Mouse (Mus musculus) gastrocnemius, postnatal 4 days (tissue): ENCODE measurements around the gene Cdk14. TPM values are rescaled to one million over a fixed set of nuclear protein-coding genes. Genes with fewer than 3 reads are reported as not detected.

Experiments used
- DNase-seq, 2 experiments: peaks; one replicate each; pipeline ENCODE4 v3.0.0; 2021 to 2022; ENCODE audit warnings: low spot score in 2 of 2, mixed read lengths in 2 of 2
- total RNA-seq, 2 experiments: library from RNA; stranded (reverse); gene quantifications; 2 replicates each; pipeline ENCODE4 v1.2.3; 2021

The Cdk14 gene
- total RNA-seq, 2 experiments from 2014 or later = 34.1 to 34.4 TPM

GRCm38 (mm10) chr5:5206012-5206411 lies 214.1 kb downstream of the Cdk14 start:
- no peak for DNase-seq

- no peak for DNase-seq
Observed at GRCm38 (mm10) chr5:5194562-5195221, 225.4 kb downstream of the Cdk14 start.

DNA sequence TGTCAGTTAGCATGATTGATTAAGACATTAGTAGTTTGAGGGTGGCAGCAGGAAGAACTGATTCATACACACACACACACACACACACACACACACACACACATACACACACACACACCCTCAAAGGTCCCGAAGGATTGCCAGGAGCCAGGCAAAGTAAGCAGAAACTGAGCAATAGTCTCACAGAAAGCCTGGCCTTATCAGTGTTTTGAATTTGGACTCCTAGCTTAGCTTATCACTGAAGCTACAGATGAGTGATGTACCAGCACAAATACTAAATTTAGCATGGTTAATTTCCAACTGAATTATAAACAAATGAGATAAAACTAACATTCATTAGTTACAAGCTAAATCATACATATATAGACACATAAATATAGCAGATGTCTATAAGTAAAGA lies 230.5 kb downstream of the Cdk14 start:
- no peak for DNase-seq

DNA sequence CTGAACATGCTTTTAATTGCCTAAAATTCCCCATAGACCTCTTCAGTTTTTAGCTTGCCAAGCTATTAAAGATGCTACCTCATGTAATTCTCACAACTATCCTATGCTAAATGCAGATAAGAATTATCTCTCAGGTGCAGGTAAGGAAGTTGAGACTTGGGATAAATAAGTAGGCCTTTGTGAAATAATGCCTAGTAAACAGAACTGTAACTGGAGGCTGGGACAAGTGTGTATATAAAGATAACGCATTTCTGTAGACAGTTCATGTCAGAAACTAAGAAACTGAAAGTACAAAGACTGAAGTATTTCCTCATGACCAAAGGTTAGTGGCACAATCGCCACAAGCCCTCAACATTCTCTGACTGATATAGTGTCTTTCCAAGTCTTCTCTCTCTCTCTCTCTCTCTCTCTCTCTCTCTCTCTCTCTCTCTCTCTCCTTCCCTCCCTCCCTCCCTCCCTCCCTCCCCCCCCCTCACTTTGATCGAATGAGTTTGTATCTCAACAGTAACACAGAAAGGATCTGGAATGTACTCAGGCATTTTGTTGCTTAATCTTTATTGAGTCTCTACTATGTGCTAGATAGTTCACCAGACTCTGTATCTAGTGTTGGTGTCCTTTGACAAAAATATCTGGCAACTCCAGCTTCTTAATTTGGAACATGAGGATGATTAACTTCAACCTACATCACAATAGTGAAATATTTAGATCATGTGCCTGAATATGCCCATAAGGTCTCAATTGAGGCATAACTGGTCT lies 233.9 kb downstream of the Cdk14 start:
- no peak for DNase-seq

DNA sequence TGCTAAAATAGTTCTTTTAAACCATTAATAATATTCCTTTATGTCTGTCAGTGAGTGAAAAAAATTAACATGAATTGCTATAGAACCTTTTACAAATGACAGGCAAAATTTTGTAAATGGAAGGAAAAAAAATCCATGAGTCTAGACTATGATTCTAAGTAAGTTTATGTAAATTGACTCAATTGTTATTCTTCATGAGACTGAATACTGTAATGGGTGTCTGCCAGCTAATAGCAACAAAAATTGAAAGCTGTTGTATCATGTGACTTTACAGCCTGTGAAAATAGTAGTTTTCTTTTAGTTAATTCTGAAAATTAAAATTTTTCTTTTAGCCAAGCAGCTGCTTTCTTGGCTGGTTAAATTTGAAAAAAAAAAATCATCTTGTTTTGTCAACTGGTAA lies 234.6 kb downstream of the Cdk14 start:
- DNase-seq = no peak

- DNase-seq = no peak
Observed at GRCm38 (mm10) chr5:5180711-5181110, 239.4 kb downstream of the Cdk14 start.

- DNase-seq = peak in 1 of 2 experiments; percentile 12
Observed at GRCm38 (mm10) chr5:5180311-5180710, 239.8 kb downstream of the Cdk14 start.

GRCm38 (mm10) chr5:5176052-5176451 lies 244.1 kb downstream of the Cdk14 start:
- no peak for DNase-seq

DNA sequence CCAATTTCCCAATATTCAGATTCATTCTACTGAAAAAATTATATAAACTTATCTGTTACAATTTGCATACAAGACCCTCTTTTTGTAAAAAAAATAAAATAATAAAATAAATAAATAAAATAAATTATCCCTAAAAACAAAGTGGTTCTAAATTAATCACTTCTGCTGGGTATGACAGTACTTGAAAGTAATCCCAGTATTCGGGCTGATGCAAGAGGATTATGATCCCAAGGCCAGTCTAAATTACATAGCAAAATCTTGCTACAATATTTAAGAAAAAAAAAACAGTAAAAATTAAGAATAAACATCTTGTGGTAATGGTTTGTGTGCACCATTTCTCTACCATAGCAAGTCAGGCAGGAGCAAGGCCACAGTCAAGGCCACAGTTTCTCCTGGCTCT lies 244.5 kb downstream of the Cdk14 start:
- DNase-seq = no peak

GRCm38 (mm10) chr5:5175090-5175489 lies 245.0 kb downstream of the Cdk14 start:
- no peak for DNase-seq

DNA sequence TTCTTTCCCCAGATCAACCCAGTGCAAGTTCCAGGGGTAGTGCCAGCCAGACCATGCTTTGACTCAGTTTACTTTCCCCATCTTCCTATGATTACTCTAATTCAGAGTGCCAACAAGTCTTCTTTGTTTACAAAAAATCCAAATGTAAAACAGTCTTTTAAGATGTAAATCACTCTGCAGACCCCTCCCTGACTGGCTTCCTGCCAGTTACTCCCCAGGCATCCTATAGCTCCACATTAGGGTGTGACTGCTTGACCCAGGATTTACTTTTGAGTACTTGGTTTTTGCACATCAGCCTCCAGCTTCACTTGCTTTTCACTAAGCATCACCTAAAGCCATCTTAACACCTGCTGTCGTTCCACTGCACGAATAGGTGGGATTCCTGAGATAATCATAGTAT lies 254.0 kb downstream of the Cdk14 start:
- no peak for DNase-seq

- no peak for DNase-seq
Observed at GRCm38 (mm10) chr5:5164326-5164725, 255.8 kb downstream of the Cdk14 start.

DNA sequence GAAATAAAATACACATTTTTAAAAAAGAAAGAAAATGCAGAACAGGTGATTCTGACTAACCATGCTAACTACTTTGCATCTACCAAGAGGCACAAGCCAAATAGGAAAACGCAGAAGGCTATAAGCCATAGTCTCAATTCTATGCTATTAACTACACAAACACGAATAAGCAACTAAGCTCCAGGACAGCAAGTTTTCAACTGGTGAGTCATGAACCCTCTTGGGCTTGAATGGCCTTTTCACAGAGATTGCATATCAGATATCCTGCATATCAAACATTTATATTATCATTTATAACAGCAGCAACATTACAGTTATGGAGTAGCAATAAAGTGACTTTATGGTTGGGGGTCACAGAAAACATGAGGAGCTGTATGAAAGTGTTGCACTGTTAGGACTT lies 256.3 kb downstream of the Cdk14 start:
- DNase-seq = no peak

- DNase-seq = no peak
Observed at GRCm38 (mm10) chr5:5159521-5159920, 260.6 kb downstream of the Cdk14 start.

DNA sequence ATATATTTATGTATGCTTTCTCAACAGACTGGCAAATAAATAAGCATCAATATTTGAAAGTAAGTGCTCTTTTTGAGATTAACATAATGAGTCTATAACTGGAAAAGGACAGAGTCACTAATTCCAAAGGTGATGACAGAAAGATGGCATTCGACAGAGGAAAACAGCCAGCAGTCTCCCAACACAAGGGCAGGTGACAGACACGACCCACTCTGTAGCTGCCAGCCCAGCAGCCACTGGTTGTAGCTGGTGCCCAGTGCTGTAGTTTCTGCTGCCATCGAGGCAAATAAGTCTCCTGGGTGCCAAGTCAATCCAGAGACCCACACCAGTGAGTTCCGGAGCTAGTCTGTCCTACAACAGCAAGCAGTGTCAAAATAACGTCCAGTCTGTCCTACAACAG lies 280.3 kb downstream of the Cdk14 start:
- no peak for DNase-seq

DNA sequence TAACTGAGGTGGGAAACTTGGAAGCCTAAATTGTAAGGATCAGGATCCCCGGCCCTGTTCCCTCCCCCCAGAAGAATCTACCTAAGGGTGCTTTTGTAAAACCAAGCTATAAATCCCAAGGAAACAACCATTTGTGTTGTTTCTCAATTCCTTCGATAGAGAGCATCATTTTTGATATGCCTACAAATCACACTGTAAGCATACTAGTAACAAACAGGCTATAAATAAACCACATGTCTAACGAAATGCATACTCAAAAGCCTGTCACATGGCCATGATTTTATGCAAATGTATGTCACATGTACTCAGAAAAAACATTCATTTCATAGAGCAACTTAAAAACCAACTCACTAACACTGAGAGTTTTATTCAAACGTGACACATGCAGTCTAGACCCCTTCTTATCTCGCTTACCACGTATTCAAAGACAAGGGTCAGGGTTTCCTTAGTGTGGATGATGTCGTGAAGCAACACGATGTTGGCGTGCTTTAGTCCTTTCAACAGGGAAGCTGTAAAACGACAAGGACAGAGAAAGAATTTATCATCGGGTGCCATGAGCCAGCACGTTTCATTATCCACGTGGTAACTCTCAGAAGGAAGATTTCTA lies 285.1 kb downstream of the Cdk14 start:
- DNase-seq = no peak

DNA sequence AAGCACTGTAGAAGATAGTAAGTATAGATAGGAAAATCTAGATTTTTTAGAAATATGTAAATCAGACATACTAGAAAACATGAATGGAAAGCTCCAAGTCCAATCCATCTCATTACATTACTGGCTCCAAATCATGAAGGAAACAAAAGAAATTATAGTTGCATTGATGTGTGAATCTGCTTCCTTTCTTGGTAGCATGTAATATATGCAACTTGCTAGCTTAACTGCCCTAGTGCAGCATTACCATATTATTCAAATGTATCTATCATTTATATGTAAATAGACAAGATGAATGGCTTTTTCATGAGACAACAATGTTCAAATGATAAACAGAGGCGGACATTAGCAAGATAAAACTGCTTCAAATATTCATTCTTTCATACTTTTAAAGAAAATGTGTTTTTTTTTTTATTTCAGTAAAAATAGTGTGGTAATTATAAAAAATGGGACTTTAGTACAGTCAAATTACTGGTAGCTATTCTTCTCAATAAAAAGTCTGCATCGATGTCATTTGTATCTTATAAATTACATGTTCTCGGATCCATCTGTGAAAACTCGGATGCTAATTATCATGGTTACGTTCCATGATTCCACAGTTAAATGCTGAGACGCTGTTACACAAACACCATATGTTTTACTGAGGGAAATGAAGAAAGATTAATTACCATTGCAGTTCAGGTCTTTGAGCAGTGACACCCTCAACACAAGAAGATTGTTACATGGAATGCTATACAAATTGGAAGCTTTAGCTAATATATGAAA lies 285.8 kb downstream of the Cdk14 start:
- DNase-seq = no peak

DNA sequence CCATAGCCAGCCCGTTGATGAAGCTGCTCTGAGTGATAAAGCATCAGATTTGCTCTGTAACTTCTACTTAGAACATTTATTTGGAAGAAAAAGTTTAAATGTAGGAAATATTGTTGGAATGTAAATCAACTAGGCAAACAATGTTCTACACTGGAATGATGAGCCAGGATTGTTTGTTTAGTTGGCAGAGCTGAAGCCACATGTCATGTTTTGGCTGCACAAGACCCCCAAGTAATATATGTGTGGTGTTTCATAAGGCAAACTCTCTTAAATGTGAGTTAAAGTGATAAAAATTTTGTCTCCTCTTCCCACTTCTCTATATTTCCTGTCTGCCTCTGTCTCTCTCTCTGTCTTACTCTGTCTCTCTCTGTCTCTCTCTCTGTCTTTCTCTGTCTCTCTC lies 291.3 kb downstream of the Cdk14 start:
- DNase-seq = no peak

DNA sequence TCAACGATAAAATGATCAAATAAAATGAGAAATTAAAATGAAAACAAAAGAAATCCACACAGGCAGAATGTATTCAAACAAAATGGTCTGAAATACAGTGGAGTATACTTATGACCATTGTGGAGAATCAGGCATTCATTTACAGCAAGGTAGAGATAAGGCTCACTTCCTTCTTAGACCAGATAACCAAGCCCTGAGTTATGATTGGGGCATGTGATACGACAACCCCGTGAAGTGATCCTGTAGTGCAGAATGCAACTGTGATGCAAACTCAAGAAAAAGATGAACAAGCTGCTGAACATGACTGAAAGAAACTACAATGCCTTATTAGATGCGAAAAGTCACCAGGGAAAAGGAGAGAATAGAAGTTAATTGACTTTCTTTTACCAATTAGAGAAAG lies 295.5 kb downstream of the Cdk14 start:
- DNase-seq = no peak

DNA sequence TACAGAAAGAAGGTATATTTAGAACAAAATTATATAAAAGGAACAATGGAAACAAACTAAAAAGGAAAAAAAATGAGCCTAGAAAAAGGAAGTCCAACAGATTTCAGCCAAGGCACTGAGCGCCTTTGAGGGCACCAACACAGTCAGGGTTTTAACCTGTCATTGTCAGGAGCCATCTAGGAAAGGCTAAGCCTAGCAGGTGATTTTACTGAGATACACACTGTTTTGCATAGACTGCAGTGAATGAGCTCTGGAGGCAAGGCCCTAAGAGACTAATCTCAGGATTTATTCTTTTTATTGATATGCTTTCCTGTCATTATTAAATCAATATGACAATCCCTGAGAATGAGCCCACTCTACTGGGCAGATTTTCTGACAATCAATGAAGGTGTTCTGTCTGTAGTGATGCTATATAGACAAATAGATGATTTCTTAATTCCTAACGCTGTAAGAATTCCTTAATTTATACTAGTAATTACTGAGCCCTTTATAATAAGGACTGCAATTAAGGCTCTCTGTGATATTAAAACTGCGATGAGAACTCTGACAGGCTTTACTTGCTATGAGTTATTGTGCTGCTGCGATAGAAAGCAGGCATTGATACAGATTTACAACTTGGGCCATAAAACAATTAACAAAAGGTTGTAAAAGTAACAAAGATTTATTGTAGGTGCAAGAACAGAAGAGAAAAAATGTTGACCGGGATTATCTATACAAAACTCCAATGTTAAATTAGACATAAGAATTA lies 303.2 kb downstream of the Cdk14 start:
- no peak for DNase-seq

GRCm38 (mm10) chr5:5115546-5115945 lies 304.6 kb downstream of the Cdk14 start:
- DNase-seq = no peak
